Mouse (Mus musculus) embryo, embryonic 11.5 days (tissue): Measurements from ENCODE around the gene Etnk1.

ENCODE experiments used
- DNase-seq: peaks from one replicate; pipeline ENCODE4 v3.0.0-alpha.2; 2012; ENCODE audit warnings: low read depth, low spot score

Gene Etnk1

GRCm38 (mm10) chr6:143212766-143213165 is 45.7 kb downstream of the Etnk1 start:
- no peak for DNase-seq

DNA sequence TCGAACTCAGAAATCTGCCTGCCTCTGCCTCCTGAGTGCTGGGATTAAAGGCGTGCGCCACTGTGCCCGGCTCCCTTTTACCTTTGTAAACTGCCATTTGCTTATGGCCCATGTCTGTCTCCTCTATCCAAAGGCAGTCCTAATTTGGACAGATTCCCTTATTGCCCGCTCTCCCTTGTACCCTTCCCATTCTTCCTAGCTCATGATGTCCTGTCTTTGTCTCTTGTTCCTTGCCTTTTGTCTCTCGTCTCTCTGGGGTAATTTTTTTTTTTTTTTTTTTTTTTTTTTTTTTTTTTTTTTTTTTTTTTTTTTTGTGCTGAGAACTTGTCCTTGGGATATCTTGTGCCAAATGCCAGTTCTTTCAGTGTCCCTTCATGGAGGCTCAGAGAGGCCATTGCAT is 46.4 kb downstream of the Etnk1 start:
- no peak for DNase-seq

DNA sequence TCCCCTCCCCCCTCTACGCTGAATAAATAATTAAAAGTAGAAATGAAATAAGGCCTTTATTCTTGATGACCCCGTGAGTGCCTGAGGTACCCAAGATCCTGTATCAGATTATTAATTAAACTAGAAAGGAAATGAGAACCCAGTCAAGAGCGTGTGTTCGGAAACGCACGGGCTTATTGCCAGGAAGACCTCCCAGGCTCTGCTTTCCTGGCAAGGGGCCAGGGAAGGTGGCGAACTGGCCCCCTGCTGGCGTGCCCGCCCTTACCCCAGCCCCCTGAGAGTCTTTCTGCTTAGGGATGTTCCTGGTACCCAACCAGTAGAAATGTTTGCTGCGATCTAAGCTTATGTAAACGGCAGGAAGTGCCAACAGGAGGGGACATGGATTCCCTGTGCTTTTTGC is 49.2 kb downstream of the Etnk1 start:
- DNase-seq = no peak

DNA sequence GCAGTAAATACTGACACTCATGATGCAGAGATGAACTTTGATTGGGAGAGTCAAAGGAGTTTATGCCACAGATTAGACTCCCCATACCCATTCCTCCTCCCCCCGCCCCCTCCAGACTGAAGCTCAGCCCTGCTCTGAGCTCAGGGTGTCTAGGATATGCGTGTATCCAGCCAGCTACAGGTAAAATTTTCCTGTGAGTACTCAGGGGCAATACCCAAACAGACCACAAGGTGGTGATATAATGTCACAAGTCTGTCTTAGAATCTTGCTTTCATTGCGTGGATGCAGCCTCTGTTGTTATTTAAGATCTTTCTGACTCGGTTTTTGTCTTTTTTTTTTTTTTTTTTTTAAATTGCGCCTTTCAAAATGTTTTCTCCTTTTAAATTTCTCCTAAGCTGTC is 52.3 kb downstream of the Etnk1 start:
- peak; percentile 68 for DNase-seq

DNA sequence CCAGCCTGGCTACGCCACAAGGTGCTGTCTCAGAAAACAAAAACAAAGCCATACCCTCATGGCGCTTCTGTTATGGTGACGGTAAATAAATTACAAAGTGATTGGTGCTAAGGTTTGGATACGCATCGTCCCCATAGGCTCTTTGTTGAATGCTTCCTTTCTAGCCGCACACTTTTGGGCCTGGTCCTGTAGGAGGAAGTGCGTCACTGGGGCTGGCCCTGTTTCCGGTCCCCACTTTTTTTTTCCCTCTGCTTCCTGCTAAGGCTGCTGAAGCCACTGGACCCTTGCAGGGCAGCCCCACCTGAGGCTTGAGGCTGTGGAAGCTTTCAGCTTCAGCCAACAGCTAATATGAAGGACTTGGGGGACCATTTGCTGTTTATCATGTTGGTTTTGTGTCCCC is 54.2 kb downstream of the Etnk1 start:
- no peak for DNase-seq

GRCm38 (mm10) chr6:143224057-143224456 is 57.0 kb downstream of the Etnk1 start:
- no peak for DNase-seq

GRCm38 (mm10) chr6:143224885-143225284 is 57.9 kb downstream of the Etnk1 start:
- no peak for DNase-seq

- DNase-seq = no peak
Observed at GRCm38 (mm10) chr6:143228696-143229095, 61.7 kb downstream of the Etnk1 start.

DNA sequence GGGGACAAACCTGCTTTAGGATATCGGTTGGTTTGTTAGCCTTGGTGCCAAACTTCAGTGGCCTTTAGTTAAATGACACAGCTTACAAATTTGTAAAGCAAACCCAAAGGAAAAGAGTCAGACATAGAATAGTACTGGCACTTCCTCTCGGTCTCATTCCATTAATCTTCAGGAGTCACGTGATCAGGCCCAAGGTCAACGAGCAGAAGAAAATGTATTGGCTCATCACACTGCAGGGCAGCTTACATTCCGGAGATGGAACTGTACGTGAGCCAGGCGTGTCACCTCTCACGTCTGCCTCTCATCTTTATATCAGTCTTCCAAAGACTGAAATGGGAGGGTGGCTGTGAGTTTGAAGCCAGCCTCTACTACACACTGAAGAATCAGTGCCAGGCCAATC is 62.9 kb downstream of the Etnk1 start:
- DNase-seq = no peak

- no peak for DNase-seq
Observed at GRCm38 (mm10) chr6:143230888-143231287, 63.9 kb downstream of the Etnk1 start.

DNA sequence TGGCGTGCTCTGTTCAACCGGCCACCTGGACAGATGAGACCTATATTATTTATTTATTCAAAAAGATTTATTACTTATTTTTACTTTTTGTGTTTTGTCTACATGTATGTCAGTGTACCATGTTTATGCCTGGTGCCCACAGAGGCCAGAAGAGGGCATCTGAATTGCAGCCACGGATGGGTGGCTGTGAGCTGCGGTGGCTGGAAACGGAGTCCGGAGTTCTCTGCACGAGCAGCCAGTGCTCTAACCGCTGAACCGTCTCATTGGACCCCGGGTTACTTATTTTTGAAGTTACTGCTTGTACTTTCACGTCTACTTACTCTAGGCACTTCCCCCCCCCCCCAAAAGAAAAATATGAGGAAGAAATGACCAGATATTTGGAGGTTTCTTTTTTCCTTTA is 65.7 kb downstream of the Etnk1 start:
- DNase-seq = no peak

GRCm38 (mm10) chr6:143234868-143235267 is 67.8 kb downstream of the Etnk1 start:
- no peak for DNase-seq

DNA sequence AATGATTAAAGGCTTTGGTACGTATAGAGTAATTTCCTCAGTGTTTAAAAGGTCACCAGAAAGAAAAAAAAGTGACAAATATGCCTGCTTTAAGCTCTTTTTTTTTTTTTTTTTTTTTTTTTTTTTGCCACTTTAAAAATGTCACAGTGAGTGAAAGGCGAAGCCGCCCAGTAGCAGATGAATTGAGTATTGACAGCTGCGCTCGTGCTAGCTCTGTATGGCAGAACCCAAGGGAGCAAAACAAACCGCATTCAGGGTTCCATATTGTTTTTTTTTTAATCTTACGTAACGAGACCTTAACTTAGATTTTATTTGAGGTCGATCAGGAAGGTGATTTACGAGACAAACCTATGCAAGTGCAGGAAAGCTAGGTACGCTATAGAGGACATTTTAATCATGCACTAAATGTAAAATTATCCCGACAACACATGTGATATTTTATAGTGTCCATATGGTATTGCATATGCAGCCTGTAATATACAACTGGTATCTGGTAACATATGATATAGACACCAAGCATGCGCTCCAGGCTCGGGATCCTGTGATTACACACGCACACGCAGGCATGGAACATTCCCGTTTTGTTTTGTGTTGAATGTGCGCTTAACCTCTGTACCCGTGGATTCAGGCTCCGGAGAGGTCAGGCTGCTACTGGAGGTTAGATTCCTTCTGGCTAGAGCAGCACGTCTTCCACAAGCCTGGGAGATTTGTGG is 72.5 kb downstream of the Etnk1 start:
- DNase-seq = no peak

DNA sequence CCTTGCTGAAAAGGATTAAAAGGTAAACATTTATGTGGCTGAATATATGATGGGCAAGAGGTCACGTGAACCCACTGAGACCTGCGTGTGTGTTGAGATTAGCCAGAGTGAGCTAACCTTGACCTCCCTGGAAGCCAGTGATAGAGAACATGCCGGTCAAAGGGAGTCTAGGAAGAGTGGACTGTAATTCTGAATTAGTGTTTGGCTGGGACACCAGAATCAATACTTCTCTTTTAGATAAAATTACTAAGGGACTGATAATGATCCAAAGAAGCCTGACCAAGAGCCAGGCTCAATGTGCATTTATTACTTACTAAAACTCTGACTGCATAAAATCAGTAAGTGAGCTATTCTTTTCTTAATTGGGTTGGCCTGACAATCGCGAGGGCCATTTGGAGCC is 76.2 kb downstream of the Etnk1 start:
- no peak for DNase-seq

- no peak for DNase-seq
Observed at GRCm38 (mm10) chr6:143257921-143258320, 90.9 kb downstream of the Etnk1 start.

GRCm38 (mm10) chr6:143259169-143259629 is 92.2 kb downstream of the Etnk1 start:
- no peak for DNase-seq

GRCm38 (mm10) chr6:143259870-143260559 is 93.0 kb downstream of the Etnk1 start:
- DNase-seq = no peak

DNA sequence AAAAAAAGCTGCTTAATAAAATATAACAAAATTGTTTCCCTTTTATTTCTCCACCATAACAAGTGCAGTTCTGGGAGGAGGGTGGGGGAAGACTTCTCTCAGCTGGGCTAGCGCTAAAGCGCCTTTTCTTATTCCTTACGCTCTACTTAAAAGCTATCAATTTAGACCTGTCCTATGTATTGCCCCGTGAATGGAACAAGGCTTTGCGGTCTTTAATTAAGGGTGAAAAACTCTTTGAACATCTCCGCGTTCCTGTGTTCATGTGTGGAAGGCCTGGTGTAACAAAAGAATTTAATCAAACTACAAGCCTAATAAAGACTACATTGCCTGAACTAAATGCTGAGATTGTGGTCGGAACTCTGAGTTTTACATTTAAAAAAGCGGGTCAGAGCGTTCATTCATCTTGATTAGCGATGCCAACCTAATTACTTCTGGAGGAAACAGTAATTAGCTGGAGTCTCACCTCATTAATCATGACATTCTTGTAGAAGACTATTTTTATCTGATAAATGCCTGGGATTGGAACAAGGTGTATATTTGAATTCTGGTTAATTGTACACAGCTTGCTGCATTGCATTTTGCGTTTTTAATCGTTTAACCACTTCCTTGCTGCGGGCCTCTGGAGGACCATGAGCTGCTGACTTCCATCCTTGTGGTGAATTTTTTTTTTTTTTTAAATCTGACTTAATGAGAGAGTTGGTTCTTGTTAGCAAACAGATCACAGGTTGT is 93.7 kb downstream of the Etnk1 start:
- no peak for DNase-seq

GRCm38 (mm10) chr6:143261289-143261665 is 94.3 kb downstream of the Etnk1 start:
- DNase-seq = no peak

DNA sequence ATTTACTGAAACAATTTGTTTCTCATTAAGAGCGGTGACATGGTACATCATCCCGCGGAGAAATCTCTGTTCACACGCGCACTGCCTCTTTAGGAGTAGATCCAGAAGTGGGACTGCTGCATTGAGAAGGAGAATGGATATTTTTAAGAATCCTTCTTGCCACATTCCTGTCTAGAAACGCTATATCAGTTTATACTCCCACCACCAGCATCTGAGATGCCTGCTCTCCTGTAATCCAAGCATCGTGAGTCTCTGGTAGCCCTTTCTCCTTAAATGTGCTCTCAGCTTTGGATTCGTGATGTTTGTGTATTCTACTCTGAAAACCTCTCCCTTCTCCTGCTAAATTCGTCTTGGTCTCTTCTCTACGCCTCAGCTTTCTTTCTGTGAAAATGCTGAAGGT is 98.5 kb downstream of the Etnk1 start:
- DNase-seq = no peak

DNA sequence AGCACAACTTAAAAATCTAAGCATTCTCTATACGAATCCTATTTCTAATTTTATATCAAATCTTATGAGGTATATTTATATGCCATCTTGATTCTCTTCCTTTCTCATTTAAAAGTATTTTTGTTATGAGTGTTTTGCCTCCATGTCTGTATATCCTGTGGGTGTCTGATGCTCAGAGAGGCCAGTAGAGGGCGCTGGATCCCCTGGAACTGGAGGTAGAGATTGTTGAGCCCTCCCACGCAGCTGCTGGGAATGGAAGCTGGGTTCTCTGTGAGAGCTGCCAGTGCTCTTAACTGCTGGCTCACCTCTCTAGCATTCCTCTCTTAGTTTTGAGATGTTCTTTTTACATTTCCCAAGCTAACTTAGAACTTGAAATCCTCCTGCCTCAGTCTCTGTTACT is 112.2 kb downstream of the Etnk1 start:
- DNase-seq = no peak
